Mouse (Mus musculus): ENCODE measurements around the gene Extl1.

Gene Extl1

DNA sequence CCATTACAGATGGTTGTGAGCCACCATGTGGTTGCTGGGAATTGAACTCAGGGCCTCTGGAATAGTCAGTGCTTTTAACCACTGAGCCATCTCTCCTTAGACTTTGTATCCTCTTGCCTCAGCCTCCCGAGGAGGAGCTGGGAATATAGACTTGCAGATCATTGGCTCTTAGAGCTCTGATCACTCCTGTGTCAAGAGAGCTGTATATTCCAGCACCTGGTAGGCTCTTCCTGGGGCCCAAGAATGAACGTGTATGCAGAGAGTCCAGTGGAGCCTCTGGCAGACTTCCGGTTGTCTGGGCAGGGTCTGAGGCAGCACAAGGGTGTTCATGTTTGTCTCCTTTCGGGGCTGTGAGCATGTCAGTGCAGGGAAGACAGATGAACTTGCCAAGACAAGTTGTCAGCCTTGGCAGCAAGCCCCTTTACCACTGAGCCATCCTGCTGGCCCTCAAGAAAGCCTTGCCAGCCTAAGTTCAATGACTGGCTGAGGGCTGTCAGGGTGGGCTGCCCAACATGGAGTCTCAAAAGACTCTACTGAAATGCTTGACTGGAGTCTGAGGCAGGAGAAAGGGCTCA, 69.5 kb downstream of the Extl1 start:
- DNase-seq (ENCODE audit: low spot score in 2 of 2), result no peak

GRCm38 (mm10) chr4:134312901-134313300, 70.7 kb downstream of the Extl1 start:
- no peak for DNase-seq (ENCODE audit: low spot score in 2 of 2)

- no peak for DNase-seq (ENCODE audit: low spot score in 2 of 2)
Measured at GRCm38 (mm10) chr4:134312341-134312740, 71.3 kb downstream of the Extl1 start.

DNA sequence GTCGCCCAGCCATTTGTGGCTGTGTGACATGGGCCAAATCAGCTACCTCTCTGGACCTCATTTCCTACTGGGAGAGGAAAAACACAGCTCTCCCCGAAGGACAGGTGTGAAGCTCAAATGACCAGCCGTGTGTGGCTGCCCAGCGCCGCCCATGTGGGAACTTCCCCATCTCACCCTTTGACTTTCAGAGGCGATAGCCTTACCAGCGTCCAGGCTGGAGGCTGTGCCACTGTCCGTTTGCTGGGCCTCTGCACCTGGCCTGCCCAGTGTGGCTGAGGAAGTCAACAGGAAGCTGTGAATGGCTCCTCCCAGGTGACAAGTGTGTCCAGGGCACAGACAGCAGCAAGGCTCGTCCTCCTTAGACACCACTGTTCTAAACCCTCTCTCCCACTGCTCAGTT, 71.9 kb downstream of the Extl1 start:
- DNase-seq (ENCODE audit: low spot score in 2 of 2), result no peak

DNA sequence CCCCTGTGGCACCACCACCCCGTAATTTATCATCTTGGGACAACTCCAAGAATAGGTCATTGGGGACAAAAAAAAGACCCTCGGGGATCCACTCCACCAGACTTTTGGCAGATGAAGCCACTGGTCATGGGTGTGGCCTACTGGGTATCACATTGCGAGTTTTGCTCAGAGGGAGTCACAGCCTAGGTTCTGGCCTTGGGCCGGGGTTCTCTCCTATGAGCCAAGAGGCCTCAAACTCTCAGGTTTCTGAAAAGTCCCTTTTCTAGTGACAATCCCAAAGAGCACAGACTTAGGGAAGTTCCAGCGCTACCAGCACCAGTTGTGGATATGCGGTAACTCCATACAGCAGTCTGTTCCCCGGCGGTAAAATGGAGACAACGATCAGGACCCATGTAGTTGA, 73.0 kb downstream of the Extl1 start:
- no peak for DNase-seq (ENCODE audit: low spot score in 2 of 2)

- no peak for DNase-seq (ENCODE audit: low spot score in 2 of 2)
Measured at GRCm38 (mm10) chr4:134310106-134310505, 73.5 kb downstream of the Extl1 start.

DNA sequence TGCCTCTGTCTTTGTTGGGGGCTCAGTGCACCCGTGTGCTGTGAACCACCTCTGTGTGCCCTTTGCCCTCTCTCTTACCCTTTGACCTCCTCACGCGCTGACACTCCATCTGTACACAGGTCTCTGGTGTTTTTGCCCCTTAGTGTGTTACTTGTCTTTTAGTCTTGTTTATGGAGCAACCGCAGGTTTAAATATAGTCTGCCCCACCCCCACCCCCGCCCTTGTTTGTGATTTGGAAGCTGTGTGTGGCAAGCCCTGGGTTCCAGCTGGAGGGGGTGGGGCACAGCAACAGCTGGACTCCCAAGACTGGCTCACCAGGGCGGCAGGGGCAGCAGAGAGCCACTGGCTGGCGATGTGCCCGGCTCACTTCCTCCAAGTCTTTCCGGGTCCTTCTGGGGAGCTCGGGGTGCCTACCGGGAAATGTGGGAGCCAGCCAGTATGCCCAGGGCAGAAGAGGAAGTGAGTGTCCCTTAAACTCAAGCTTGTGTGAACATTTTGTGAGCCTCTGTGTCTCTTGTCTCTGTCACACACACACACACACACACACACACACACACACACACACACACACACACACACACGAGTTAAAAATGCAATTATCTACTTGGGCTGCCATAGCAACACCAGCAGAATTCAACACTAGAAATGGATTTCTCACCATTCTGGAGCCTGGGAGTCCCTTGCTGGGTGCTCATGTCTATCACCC, 76.1 kb downstream of the Extl1 start:
- peak; percentile 43 to 51 for DNase-seq (ENCODE audit: low spot score in 2 of 2)

- no peak for DNase-seq (ENCODE audit: low spot score in 2 of 2)
Measured at GRCm38 (mm10) chr4:134306963-134307362, 76.7 kb downstream of the Extl1 start.
